Comparison of ENCODE assay signal across 15 mouse cellular contexts in the genomic region with DNA sequence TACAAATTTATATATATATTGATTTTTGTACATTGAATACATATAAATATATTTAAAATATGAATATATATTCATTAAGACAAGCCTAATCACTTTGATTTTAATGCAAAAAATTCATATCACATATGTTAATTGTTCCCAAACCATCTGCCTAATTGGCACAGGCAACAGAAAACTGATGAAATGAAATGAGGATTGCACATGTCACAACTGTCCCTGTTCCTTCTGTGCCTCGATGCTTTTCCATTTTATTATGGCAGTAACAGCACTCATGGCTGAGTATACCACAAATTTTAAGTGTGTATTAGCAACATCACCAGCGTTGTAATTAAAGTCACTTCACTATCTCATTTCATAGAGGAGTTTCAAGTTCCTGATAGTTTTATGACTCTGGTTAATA.
"Had no signal": no experiment of that assay in that cellular context is flagged by ENCODE, and none has a peak within 500 bp of the region (broad histone marks: within the 10 kb centered on the region; RNA-seq: fewer than 3 reads in every experiment).

No protein-coding gene starts in this region.

- H3K36me3 ChIP-seq: limb, embryonic 15.5 days; liver, embryonic 12.5 days; lung, embryonic 15.5 days had no signal

- H3K4me2 ChIP-seq: limb, embryonic 15.5 days; liver, embryonic 12.5 days; lung, embryonic 15.5 days; midbrain, embryonic 11.5 days had no signal

- H3K4me3 ChIP-seq: limb, embryonic 15.5 days; liver, embryonic 12.5 days; lung, embryonic 15.5 days; megakaryocyte, embryonic 14.5 days had no signal

- H3K4me1 ChIP-seq: limb, embryonic 15.5 days; liver, embryonic 12.5 days; lung, embryonic 15.5 days; megakaryocyte, embryonic 14.5 days had no signal

- H3K9me3 ChIP-seq: limb, embryonic 15.5 days; liver, embryonic 12.5 days; lung, embryonic 15.5 days; megakaryocyte, embryonic 14.5 days had no signal

- ATAC-seq: liver, embryonic 12.5 days; midbrain, embryonic 16.5 days had no signal

- H3K27me3 ChIP-seq: limb, embryonic 15.5 days; liver, embryonic 12.5 days; lung, embryonic 15.5 days; megakaryocyte, embryonic 14.5 days had no signal

- DNase-seq: kidney, adult 9 months; kidney, postnatal 36 days; layer of hippocampus, postnatal 36 days; lung, postnatal 14 days; right cerebral cortex, adult 18-20 months; thymus, postnatal 4 days had no signal

- H3K9ac ChIP-seq: limb, embryonic 15.5 days; liver, embryonic 12.5 days; lung, embryonic 15.5 days had no signal

- H3K27ac ChIP-seq: kidney, postnatal 0 days; limb, embryonic 15.5 days; liver, embryonic 12.5 days; lung, embryonic 15.5 days; macrophage; stomach, postnatal 0 days had no signal
